Mouse (Mus musculus) cerebellum, postnatal 36 days (tissue): ENCODE measurements around the gene Arrb1.

Source experiments
- DNase-seq, 2 experiments: peaks; one replicate each; pipeline ENCODE4 v3.0.0; 2021 to 2022; ENCODE audit warnings: mixed read lengths in 2 of 2

Arrb1 gene

GRCm38 (mm10) chr7:99538421-99538820, 3.2 kb downstream of the Arrb1 start:
- DNase-seq = no peak

GRCm38 (mm10) chr7:99539201-99539891, 4.1 kb downstream of the Arrb1 start:
- peak; percentile 44 for DNase-seq

- DNase-seq = no peak
Measured at GRCm38 (mm10) chr7:99540016-99540415, 4.8 kb downstream of the Arrb1 start.

- DNase-seq = no peak
Measured at GRCm38 (mm10) chr7:99541204-99541603, 5.9 kb downstream of the Arrb1 start.

- no peak for DNase-seq
Measured at GRCm38 (mm10) chr7:99544272-99544671, 9.0 kb downstream of the Arrb1 start.

- peak; percentile 38 to 39 for DNase-seq
Measured at GRCm38 (mm10) chr7:99545885-99546745, 10.8 kb downstream of the Arrb1 start.

GRCm38 (mm10) chr7:99547584-99548487, 12.6 kb downstream of the Arrb1 start:
- DNase-seq = no peak

- no peak for DNase-seq
Measured at GRCm38 (mm10) chr7:99549668-99550067, 14.4 kb downstream of the Arrb1 start.

- DNase-seq = no peak
Measured at GRCm38 (mm10) chr7:99551623-99552022, 16.4 kb downstream of the Arrb1 start.

GRCm38 (mm10) chr7:99553222-99553884, 18.1 kb downstream of the Arrb1 start:
- no peak for DNase-seq

GRCm38 (mm10) chr7:99553885-99554269, 18.6 kb downstream of the Arrb1 start:
- DNase-seq = no peak

- DNase-seq = peak; percentile 74
Measured at GRCm38 (mm10) chr7:99555862-99556261, 20.6 kb downstream of the Arrb1 start.

GRCm38 (mm10) chr7:99559091-99559490, 23.8 kb downstream of the Arrb1 start:
- DNase-seq = no peak

- peak; percentile 53 to 59 for DNase-seq
Measured at GRCm38 (mm10) chr7:99562478-99562877, 27.2 kb downstream of the Arrb1 start.

GRCm38 (mm10) chr7:99563224-99563623, 28.0 kb downstream of the Arrb1 start:
- peak; percentile 56 to 62 for DNase-seq

GRCm38 (mm10) chr7:99565325-99565881, 30.1 kb downstream of the Arrb1 start:
- peak; percentile 54 to 65 for DNase-seq

GRCm38 (mm10) chr7:99570680-99571079, 35.4 kb downstream of the Arrb1 start:
- no peak for DNase-seq

- peak; percentile 53 to 61 for DNase-seq
Measured at GRCm38 (mm10) chr7:99572931-99573330, 37.7 kb downstream of the Arrb1 start.

GRCm38 (mm10) chr7:99573351-99573750, 38.1 kb downstream of the Arrb1 start:
- DNase-seq = no peak

GRCm38 (mm10) chr7:99578246-99578645, 43.0 kb downstream of the Arrb1 start:
- DNase-seq = no peak

GRCm38 (mm10) chr7:99579491-99580190, 44.4 kb downstream of the Arrb1 start:
- peak; percentile 64 to 73 for DNase-seq
